Mouse (Mus musculus) megakaryocyte, embryonic 14.5 days (primary cell): ENCODE data around the gene Myo6.

Experiments
- FLI1 ChIP-seq: IDR thresholded peaks from 2 replicates; pipeline ENCODE4 v1.6.1; 2012; ENCODE audit warnings: low read length, inconsistent platforms, mixed read lengths
- GATA1 ChIP-seq: IDR thresholded peaks from 3 replicates; pipeline ENCODE4 v1.6.1; 2012; ENCODE audit warnings: mixed read lengths, low read length, inconsistent platforms, borderline replicate concordance

DNA sequence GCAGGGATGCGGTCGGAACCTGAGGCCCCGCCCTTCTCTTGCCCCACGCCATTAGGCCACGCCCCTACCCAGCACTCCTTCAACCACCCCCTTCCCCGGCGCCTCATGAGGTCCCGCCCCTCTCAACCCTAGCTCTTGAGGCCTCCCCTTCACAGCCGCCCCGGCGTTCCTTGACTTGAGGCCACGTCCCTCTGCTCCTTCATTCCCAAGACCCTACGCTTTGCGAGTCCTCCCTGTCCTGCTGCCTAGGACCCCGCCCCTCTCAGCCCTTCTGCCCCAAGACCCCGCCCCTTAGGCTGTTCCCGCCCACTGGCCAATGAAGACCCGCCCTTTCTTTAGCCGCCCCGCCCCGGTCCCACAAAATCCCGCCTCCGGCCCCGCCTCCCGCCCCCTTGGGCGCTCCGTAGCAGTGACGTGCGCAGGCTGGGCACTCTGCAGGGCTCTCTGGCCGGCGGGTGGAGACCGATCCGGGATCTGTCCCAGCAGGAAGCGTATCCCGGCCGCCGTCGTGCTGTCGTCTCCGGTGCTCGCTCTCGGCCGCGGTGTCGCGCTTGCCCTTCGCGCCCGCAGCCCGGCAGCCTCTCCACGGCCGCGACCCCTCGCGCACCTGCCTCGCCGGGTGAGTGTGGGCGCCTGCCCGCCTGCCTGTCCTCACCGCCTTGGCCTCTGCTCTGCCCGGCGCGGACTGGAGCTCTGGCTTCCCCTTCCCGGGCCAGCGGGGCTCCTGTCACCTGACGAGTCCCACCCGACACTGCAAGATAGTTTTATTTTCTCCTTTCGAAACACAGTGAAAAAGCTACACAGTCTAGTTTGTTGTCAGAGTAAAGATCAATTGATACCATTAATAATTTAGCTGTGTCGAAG is at the start of gene Myo6:
- no peak for TF ChIP-seq GATA1
- TF ChIP-seq FLI1 = no peak
